Comparison of ENCODE assay signal across 8 mouse cellular contexts in genomic region chr4:120189941-120190340, GRCm38 (mm10). TPM values are rescaled to one million over a fixed set of nuclear protein-coding genes. Genes with fewer than 3 reads are reported as not detected.
DNase-seq lines count a peak whose midpoint lies in the region; ATAC-seq and TF ChIP-seq lines count a peak whose summit lies in the region.

No protein-coding gene starts in this region.

- no peaks in the 10 kb centered on the region for H3K4me1 ChIP-seq in kidney, adult 2 months (ENCODE audit: control insufficient read depth, insufficient read depth, low read length)

- no peak overlapping the region for H3K27ac ChIP-seq in kidney, adult 2 months (ENCODE audit: insufficient read depth, low read depth, low read length)

- no peaks in the 10 kb centered on the region for H3K36me3 ChIP-seq in kidney, adult 2 months (ENCODE audit: control insufficient read depth, insufficient read depth, low read length)

- TF ChIP-seq POLR2A in kidney, adult 2 months (IDR thresholded peaks at IDR 0.05; ENCODE audit: low read depth, low read length), result no peak

- no peak for ATAC-seq in erythroblast, adult 5-6 weeks (replicated peaks; ENCODE audit: low FRiP score, poor library complexity, severe bottlenecking)

- WGBS in kidney, adult 2 months, result 17% methylated on average over 2 of the region's 2 CpGs

- no peaks in the 10 kb centered on the region for H3K27me3 ChIP-seq in kidney, adult 2 months (replicated peaks; ENCODE audit: control insufficient read depth, insufficient read depth, low read length)

- TF ChIP-seq CTCF in kidney, adult 2 months (conservative IDR thresholded peaks at IDR 0.05; ENCODE audit: insufficient read depth, insufficient read length, low read depth, low read length), result no peak

- no peak overlapping the region for H3K4me3 ChIP-seq in kidney, adult 2 months (ENCODE audit: insufficient read depth, low read depth, low read length)

- peak; percentile 9 for DNase-seq in kidney, adult 2 months
- no peak for DNase-seq in kidney, adult 18-20 months
- peak; percentile 34 for DNase-seq in forelimb bud, embryonic 11.5 days (ENCODE audit: low read depth, low spot score)
- peak; percentile 40 for DNase-seq in left cerebral cortex, adult 11 months (ENCODE audit: low spot score)
- peak; percentile 28 for DNase-seq in right cerebral cortex, postnatal 4 days
- no peak for DNase-seq in adrenal gland, adult 8-10 months
- DNase-seq in ovary, postnatal 14 days (ENCODE audit: low spot score), result no peak

RNA-seq across cellular contexts. Expression of gene Edn2, which starts 28.9 kb away (rescaled TPM):
- polyA plus RNA-seq in kidney, adult 2 months (2012; rRNA removed), result not detected in 2 replicates
- not detected for total RNA-seq in adrenal gland, adult 8-10 months (2022)
- not detected in 2 replicates for total RNA-seq in erythroblast, adult 5-6 weeks (2015; ENCODE audit: low replicate concordance)
- not detected in 2 replicates for total RNA-seq in erythroblast, adult 5-6 weeks (2017; ENCODE audit: low replicate concordance)

Comparison
In these comparisons a context has a peak if more than half of its experiments do, and no peak if none do; other contexts are left out.
1. DNase-seq: peak in kidney, adult 2 months (single experiment), forelimb bud, embryonic 11.5 days (single experiment), left cerebral cortex, adult 11 months (single experiment) and right cerebral cortex, postnatal 4 days (single experiment); none in kidney, adult 18-20 months (single experiment), adrenal gland, adult 8-10 months (single experiment) and ovary, postnatal 14 days (single experiment).